Mouse (Mus musculus): ENCODE results near the gene Sash1. TPM values are rescaled to one million over a fixed set of nuclear protein-coding genes. Genes with fewer than 3 reads are reported as not detected.

Sash1 gene
- 6.5 TPM in 2 replicates for polyA plus RNA-seq (2015; fragmentation: Nextera tagmentation; extraction: Ambion mirVana)

DNA sequence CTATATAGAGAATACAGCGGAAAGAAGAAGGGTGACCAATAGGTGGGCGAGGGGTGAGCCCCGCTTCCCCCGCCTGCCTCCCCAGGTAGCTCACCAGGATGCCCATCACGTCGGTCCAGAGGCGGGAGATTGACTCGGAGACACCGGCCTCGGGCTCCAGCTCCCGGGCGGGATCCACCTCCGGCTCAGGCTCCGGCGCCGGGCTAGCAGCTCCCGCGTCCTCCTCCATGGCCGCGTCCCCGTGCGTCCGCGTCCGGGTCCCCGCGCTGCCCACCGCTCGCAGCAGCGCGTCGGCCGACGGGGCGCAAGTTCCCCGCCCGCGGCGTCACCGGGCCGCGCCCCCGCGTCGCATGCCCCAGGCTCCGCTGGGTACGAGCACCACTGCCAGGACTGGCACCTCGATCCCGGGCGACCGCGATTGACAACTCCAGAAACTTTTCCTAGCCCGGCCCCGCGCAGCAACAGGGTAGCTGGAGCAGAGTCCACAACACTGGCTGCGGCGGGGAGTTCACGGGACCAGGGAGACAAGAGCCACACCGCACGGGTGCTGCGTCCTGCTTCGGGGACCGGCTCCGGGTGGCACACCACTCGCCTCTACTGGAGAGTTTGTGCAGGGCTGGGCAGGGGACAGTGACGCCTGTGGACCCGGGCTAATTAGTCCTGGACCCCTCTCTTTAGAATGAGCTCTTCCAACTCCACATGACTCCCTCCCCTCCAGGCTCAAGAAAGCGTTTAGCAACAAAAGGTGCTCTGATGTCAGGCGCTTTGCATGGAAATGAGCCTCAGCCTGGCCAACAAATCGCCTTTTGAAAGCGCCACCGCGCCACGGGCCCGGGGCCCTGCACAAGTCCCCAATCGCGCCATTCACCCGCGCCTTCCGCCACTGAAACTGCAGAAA is at the start of gene Sash1:
Gene Sash1 (minus strand): TSS at position 441 of the 898 bp plus-strand sequence.
- peak within 1 kb of the TSS; percentile 81 for H3K4me3 ChIP-seq
- H3K4me1 ChIP-seq, result peaks cover 42% of the 10 kb centered on the region
- ATAC-seq (ENCODE audit: low FRiP score, low read depth), result peak; percentile 95
- no peaks in the 10 kb centered on the region for H3K36me3 ChIP-seq
- peak within 1 kb of the TSS; percentile 96 for H3K27ac ChIP-seq
- H3K27me3 ChIP-seq, result no peaks in the 10 kb centered on the region
- H3K9ac ChIP-seq, result peak within 1 kb of the TSS; percentile 89
- no peaks in the 10 kb centered on the region for H3K9me3 ChIP-seq
- peak within 1 kb of the TSS; percentile 77 for H3K4me2 ChIP-seq (replicated peaks)
- WGBS, result under 1% methylated on average over 80 of the region's 80 CpGs

DNA sequence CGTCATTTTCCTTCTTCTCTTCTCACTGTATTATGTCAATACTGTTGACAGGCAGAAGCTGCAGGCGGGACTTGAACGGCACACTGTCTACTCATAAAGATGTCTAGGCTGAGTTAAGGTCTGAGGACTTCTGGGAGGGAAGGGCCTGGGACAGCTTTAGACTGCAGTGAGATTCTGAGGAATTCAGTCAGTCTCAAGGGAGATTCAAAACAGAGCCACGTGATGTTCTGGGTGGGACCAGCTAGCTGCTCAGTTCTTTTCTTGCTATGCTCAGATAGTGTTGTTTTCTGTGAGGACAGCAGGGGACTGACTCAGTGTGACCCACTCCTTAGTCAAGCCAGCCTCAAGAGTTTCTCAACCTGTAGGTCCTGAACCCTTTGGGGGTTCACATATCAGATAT is 49.7 kb upstream of the Sash1 start:
- no peak overlapping the region for H3K27ac ChIP-seq
- no peak overlapping the region for H3K4me2 ChIP-seq (replicated peaks)
- no peak for ATAC-seq (ENCODE audit: low FRiP score, low read depth)
- H3K9me3 ChIP-seq, result no peaks in the 10 kb centered on the region
- no peak overlapping the region for H3K4me3 ChIP-seq
- WGBS, result 54% methylated on average over 4 of the region's 4 CpGs
- H3K36me3 ChIP-seq, result no peaks in the 10 kb centered on the region
- H3K4me1 ChIP-seq, result peaks cover 6% of the 10 kb centered on the region
- no peaks in the 10 kb centered on the region for H3K27me3 ChIP-seq
- no peak overlapping the region for H3K9ac ChIP-seq

DNA sequence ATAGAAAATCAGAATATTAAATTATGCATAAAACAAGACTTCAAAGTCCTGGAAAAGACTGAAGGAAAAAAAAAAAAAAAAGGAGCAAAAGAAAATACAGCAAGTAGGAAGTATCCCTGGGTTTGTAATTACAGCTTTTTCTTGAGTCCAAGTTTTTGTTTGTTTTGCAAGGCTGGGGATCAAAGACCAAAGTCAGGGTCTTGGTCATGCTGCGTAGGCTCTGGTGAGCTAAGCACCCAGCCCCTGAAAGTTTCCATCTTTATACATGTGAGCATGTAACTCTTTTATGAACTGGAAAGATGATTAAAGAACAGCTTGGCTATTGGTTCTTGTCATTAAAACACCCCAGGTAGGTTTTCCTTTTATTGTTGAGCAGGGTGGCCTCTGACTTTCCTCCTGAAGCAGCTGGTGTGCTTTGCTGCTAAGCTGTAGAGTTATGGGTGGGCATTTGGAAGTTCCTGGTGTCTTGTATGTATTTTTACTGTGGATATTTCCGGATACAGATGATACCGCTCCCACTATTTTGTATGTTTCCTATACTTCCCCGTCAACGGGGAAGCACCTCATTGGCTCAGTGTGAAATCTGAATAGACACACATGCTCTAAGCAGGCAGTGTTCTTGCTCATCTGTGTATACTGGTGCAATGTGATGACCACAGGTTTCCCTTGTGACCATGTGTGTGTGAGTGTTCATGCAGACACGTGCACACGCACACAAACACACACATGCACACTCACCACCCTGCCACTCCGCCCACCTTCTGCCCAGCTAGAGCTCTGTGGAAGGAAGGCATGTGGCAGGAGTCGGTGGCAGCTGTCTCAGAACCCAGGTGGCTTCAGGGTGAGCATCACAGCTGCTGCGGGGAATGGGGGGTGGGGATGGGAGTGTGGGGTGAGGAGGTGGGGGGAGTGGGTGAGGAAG is 47.8 kb upstream of the Sash1 start:
- no peak overlapping the region for H3K4me3 ChIP-seq
- no peaks in the 10 kb centered on the region for H3K36me3 ChIP-seq
- H3K9ac ChIP-seq, result no peak overlapping the region
- no peak overlapping the region for H3K27ac ChIP-seq
- H3K4me2 ChIP-seq (replicated peaks), result no peak overlapping the region
- ATAC-seq (ENCODE audit: low FRiP score, low read depth), result no peak
- H3K4me1 ChIP-seq, result peaks cover 13% of the 10 kb centered on the region
- no peaks in the 10 kb centered on the region for H3K9me3 ChIP-seq
- 71% methylated on average over 10 of the region's 10 CpGs for WGBS
- no peaks in the 10 kb centered on the region for H3K27me3 ChIP-seq

DNA sequence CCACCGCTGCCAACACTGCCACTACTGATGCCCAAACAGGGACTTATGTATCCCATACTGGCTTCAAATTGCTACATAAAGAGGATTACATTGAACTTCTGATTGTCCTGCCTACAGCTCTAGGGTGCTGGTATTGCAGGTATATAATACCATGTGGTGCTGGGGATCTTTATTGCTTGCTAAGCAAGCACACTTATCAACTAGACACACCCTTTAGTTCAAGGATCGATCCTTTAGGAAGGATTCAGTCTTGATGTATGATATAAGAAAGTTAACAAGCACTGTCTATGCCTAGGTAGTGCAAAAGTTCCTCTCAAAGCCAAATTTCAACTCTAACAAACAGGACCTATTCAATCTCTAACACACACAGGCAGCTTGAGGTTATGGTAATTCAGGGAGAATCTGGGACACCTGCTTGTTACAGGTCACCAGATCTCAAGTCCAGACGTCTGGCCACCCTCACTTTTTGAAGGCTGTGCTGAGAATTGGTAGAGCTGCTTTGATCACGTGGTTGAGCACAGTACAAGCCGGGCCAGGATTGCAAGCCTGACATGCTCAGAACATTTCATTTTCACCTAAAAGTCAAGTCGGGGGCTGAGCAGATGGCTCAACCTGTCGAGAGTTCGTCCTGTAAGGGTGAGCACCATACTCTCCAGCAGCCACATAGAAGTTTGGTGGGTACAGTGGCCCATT is 45.8 kb upstream of the Sash1 start:
- Histone ChIP-seq H3K4me3 (no peak overlapping the region), H3K27ac (no peak overlapping the region), H3K9me3 (no peaks in the 10 kb centered on the region), H3K4me2 (replicated peaks) (no peak overlapping the region), H3K9ac (no peak overlapping the region), H3K4me1 (peaks cover 18% of the 10 kb centered on the region), H3K27me3 (no peaks in the 10 kb centered on the region), H3K36me3 (no peaks in the 10 kb centered on the region)
- WGBS, result 79% methylated on average over 8 of the region's 8 CpGs
- ATAC-seq (ENCODE audit: low FRiP score, low read depth), result no peak

DNA sequence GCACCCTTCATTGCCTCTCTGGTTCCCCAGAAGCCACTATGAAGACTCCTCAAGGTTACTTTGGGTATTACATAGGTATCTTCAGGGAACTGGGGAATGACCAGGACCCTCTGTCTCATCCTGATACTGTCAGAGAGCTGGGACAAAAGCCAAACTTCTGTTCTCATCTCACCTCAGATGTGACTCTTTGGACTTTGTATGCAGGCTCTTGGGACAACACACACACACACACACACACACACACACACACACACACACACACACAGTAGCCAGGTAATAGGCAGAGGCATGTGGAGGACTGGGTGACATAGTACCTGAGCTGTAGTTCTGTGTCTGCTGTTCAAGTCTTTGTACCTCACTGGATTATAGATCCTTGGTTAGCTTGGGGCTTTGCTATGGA is 44.8 kb upstream of the Sash1 start:
- Histone ChIP-seq H3K36me3 (no peaks in the 10 kb centered on the region), H3K4me2 (replicated peaks) (no peak overlapping the region), H3K27me3 (no peaks in the 10 kb centered on the region), H3K9ac (no peak overlapping the region), H3K27ac (no peak overlapping the region), H3K4me3 (no peak overlapping the region), H3K4me1 (peaks cover 18% of the 10 kb centered on the region), H3K9me3 (no peaks in the 10 kb centered on the region)
- ATAC-seq (ENCODE audit: low FRiP score, low read depth), result no peak

DNA sequence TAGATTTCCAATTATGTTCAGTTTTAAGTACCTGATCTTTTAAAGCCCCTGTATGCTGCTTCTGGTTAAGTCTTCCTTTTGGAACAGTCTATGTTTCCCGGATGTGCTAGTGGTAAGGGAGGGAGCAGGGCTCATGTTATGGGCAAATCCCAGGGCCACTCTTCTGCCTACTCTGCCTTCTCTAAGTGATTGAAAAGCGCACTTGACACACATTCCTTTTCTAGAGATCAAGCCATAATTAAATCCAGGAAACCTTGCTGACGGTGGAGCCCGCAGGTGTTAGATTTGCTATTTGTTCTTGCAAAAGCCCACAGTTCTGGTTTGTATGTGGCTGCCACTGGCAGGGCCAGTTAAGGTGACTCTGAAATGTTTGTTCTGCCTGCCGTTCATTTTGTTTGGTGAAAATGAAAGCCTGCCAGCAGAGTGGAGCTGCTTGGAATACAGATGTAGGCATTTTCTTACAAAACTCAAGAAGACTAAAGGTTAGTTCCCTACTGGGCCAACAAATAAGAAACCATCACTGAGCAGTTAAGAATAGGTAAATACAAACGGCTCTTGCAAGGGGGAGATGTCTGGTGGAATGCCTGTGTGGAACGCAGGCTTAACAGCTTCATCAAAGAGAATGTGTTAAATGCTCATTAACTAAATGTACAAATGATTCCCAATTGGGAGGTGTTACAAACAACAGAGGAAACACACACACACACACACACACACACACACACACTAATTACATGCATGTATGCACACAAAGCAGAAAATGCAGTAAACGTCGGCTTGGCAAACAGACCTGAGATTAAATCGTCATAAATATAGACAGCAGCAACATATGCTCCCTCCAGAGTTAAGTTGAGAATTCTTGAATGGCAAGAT is 43.1 kb upstream of the Sash1 start:
- Histone ChIP-seq H3K9me3 (no peaks in the 10 kb centered on the region), H3K9ac (no peak overlapping the region), H3K36me3 (no peaks in the 10 kb centered on the region), H3K27me3 (no peaks in the 10 kb centered on the region), H3K4me2 (replicated peaks) (no peak overlapping the region), H3K27ac (no peak overlapping the region), H3K4me3 (no peak overlapping the region), H3K4me1 (peaks cover 17% of the 10 kb centered on the region)
- no peak for ATAC-seq (ENCODE audit: low FRiP score, low read depth)
- 30% methylated on average over 10 of the region's 10 CpGs for WGBS

DNA sequence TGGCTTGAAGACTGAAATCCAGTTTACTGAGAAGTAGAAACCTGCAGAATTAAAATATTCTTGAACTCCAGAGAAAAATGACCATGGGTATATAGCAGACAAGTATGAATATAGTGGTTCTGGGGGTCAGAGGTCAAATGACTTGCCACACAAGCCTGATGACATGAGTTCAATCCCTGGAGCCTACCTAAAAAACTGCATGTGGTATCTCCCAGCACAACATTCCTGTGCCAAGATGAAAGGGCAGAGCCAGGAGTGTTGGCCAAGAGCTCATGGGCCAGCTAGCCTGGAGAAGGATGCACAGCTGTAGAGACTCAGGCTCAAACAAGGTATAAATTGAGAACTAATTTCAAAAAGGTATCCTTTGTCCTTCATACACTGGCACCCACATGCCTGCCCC is 42.4 kb upstream of the Sash1 start:
- H3K4me1 ChIP-seq, result peaks cover 12% of the 10 kb centered on the region
- H3K9ac ChIP-seq, result no peak overlapping the region
- H3K27ac ChIP-seq, result no peak overlapping the region
- no peaks in the 10 kb centered on the region for H3K27me3 ChIP-seq
- H3K9me3 ChIP-seq, result no peaks in the 10 kb centered on the region
- no peaks in the 10 kb centered on the region for H3K36me3 ChIP-seq
- H3K4me3 ChIP-seq, result no peak overlapping the region
- ATAC-seq (ENCODE audit: low FRiP score, low read depth), result no peak; the same call in 1 of the 2 replicates
- H3K4me2 ChIP-seq (replicated peaks), result no peak overlapping the region

DNA sequence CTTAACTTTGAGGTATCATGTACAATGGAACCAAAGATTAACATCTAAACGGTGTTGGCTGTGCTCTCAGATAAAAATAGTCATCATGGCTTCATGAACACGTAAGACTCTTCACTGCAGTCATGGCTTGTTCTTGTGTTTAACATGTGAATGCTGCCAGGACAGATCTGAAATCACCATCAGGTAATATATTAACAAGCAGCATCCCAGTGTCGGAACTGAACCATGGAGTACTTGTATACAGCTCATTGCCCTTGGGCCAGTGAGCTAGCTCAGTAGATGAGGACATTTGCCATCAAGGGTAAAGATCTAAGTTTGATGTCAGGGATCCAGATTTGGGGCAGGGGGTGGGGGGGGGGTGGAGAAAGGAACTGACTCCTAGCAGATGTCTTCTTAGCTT is 41.0 kb upstream of the Sash1 start:
- no peak overlapping the region for H3K27ac ChIP-seq
- ATAC-seq (ENCODE audit: low FRiP score, low read depth), result no peak
- no peak overlapping the region for H3K9ac ChIP-seq
- H3K9me3 ChIP-seq, result no peaks in the 10 kb centered on the region
- no peak overlapping the region for H3K4me2 ChIP-seq (replicated peaks)
- H3K4me1 ChIP-seq, result peaks cover 12% of the 10 kb centered on the region
- no peaks in the 10 kb centered on the region for H3K36me3 ChIP-seq
- H3K27me3 ChIP-seq, result no peaks in the 10 kb centered on the region
- WGBS, result 96% methylated on average over 3 of the region's 3 CpGs
- no peak overlapping the region for H3K4me3 ChIP-seq

DNA sequence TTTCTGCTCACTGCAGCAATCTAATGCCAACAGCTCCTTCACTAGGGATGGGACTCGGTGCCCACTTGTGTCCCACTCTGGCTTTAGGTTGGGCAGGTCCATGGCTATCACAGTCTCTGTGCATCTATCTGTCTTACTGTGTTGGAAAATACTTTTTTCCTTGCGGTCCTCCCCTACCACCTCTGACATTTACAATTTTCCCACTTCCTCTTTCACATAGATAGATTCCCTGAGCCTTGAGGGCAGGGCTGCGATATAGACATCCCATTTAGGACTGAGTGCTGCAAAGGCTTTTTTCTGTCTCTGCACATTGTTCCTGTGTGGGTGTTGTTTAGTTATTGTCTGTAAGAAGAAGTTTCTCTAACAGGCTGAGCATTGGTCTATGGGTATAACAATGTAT is 40.4 kb upstream of the Sash1 start:
- no peaks in the 10 kb centered on the region for H3K36me3 ChIP-seq
- H3K27ac ChIP-seq, result no peak overlapping the region
- no peaks in the 10 kb centered on the region for H3K27me3 ChIP-seq
- 88% methylated on average over 3 of the region's 3 CpGs for WGBS
- no peak overlapping the region for H3K4me2 ChIP-seq (replicated peaks)
- peaks cover 13% of the 10 kb centered on the region for H3K4me1 ChIP-seq
- no peak for ATAC-seq (ENCODE audit: low FRiP score, low read depth)
- H3K9ac ChIP-seq, result no peak overlapping the region
- H3K9me3 ChIP-seq, result no peaks in the 10 kb centered on the region
- H3K4me3 ChIP-seq, result no peak overlapping the region

DNA sequence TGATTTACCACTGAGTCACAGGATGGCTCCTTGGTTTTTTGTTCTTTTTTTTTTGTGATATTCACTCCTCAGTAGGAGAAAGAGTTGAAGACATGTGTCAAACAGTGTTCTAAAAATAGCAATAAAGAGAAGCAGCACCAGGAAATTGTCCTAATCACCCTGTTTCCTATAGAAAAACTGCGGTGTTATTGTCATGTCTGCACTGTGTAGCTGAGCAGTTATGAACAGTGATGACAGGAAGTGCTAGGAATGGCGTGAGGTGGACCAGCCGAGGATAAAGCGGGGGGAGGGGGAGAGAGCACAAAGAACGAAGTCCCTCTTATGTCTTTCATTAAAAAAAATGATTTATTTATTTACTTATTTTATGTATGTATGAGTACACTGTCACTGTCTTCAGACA is 39.4 kb upstream of the Sash1 start:
- no peaks in the 10 kb centered on the region for H3K36me3 ChIP-seq
- 58% methylated on average over 5 of the region's 5 CpGs for WGBS

DNA sequence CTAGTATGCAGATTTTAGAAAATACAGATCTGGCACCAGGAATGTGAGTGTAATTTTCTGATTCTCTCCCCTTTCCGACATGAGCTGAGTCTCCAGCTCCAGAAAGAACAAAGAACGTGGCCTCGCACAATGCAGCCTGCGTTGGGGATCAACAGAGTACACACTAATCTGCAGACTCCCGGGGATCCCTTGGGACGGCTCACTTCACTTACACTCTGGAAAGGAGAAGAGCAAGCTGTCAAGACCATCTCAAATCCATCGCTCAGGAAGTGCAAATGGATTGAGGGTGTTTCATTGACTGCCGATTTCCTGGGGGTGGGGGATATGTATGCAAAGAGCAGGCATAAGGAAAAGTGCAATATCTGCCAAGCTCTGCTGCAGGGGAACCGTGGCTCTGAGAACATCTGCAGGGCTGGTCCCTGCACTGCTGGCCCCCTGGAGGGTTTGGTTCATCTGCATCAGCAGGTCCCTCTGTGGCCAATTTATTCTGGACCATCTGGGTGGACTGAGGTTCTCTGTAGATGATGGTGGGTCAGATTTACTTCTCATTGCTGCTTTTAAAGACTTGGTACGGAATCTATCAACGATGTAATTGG is 35.3 kb upstream of the Sash1 start:
- H3K9me3 ChIP-seq, result no peaks in the 10 kb centered on the region
- H3K4me3 ChIP-seq, result no peak overlapping the region
- H3K27ac ChIP-seq, result no peak overlapping the region
- 68% methylated on average over 11 of the region's 11 CpGs for WGBS
- H3K4me1 ChIP-seq, result peaks cover 3% of the 10 kb centered on the region; the same call in 1 of the 2 replicates
- ATAC-seq (ENCODE audit: low FRiP score, low read depth), result no peak
- no peak overlapping the region for H3K9ac ChIP-seq
- H3K36me3 ChIP-seq, result no peaks in the 10 kb centered on the region
- H3K27me3 ChIP-seq, result no peaks in the 10 kb centered on the region
- H3K4me2 ChIP-seq (replicated peaks), result no peak overlapping the region

More for the DNA sequence above, 39.4 kb upstream of the Sash1 start:
- Histone ChIP-seq H3K9me3 (no peaks in the 10 kb centered on the region), H3K27me3 (no peaks in the 10 kb centered on the region), H3K4me2 (replicated peaks) (no peak overlapping the region), H3K27ac (no peak overlapping the region), H3K4me1 (peaks cover 15% of the 10 kb centered on the region), H3K9ac (no peak overlapping the region), H3K4me3 (no peak overlapping the region)
- no peak for ATAC-seq (ENCODE audit: low FRiP score, low read depth)

Data from limb, embryonic 13.5 days (tissue).